Mouse (Mus musculus): Measurements from ENCODE around the gene Mme. TPM values are rescaled to one million over a fixed set of nuclear protein-coding genes. Genes with fewer than 3 reads are reported as not detected.

Mme gene
- total RNA-seq, 2 experiments from 2014 or later, result not detected

GRCm38 (mm10) chr3:63348893-63349426, 107.6 kb downstream of the Mme start:
- no peak for ATAC-seq (replicated peaks; ENCODE audit: low FRiP score, low TSS enrichment, poor library complexity, severe bottlenecking)

- ATAC-seq (replicated peaks; ENCODE audit: low FRiP score, low TSS enrichment, poor library complexity, severe bottlenecking), result no peak
These were observed 108.9 kb downstream of the Mme start for GRCm38 (mm10) chr3:63350242-63350641.

DNA sequence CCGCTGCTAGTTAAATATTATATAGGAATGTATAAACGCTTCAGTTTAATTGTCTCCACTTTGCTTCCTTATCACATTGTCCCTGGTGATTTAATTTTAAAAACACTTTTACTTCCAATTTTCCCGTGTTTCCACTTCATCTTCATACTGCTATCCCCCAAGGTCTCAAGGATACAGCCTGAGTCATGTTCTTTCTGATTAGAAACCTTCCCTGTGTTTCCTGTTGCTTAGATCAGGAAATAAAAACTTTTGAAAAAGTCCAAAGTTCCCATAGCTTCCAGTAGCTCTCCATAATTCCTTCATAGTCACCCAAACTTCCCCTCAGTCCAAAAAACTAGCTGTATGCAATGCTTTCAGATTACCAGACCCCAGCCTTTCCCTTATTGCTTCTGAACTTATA, 109.4 kb downstream of the Mme start:
- ATAC-seq (replicated peaks; ENCODE audit: low FRiP score, low TSS enrichment, poor library complexity, severe bottlenecking), result no peak

- ATAC-seq (replicated peaks; ENCODE audit: low FRiP score, low TSS enrichment, poor library complexity, severe bottlenecking), result no peak
These were observed 110.4 kb downstream of the Mme start for GRCm38 (mm10) chr3:63351680-63352260.

- no peak for ATAC-seq (replicated peaks; ENCODE audit: low FRiP score, low TSS enrichment, poor library complexity, severe bottlenecking)
These were observed 118.2 kb downstream of the Mme start for GRCm38 (mm10) chr3:63359512-63359911.

DNA sequence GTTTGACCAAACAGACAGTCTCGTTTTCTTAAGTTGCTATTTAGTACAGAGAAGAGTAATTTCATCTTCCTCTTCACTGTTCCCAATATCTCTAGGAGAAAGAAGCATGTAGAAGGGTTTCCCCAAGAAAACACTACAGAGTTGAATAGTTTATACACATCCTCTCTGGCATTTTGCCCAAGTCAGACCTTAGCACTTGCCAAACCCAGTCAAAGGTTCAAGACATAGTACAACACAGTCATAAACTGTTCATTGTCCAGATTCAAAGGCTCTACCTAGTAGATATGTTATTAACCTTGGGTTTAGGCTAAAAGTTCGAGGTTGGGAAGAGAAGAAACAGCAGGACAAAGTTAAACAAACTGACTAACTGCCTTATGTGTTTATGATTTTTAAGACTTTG, 143.7 kb downstream of the Mme start:
- no peak for ATAC-seq (replicated peaks; ENCODE audit: low FRiP score, low TSS enrichment, poor library complexity, severe bottlenecking)

DNA sequence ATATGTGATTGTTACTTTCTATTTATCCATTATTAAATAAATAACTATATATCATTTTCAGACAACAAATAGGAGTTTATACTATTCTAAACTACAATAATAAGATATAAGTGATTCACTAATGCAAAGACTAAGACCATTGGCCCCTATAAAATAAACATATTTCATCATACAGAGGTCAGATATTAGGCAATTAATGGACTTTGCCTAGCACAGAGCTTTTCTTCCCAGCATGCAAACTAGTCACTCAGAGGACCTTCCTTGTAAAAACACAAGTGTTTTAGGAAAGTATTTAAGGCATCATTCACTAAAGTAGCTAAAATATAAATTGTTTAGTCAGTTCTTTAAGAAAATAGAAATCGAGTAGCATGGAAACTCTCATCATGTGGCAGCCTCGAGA, 149.4 kb downstream of the Mme start:
- no peak for ATAC-seq (replicated peaks; ENCODE audit: low FRiP score, low TSS enrichment, poor library complexity, severe bottlenecking)

- ATAC-seq (replicated peaks; ENCODE audit: low FRiP score, low TSS enrichment, poor library complexity, severe bottlenecking), result no peak
These were observed 150.0 kb downstream of the Mme start for GRCm38 (mm10) chr3:63391348-63391747.

- ATAC-seq (replicated peaks; ENCODE audit: low FRiP score, low TSS enrichment, poor library complexity, severe bottlenecking), result no peak
These were observed 153.1 kb downstream of the Mme start for GRCm38 (mm10) chr3:63394424-63394941.

- no peak for ATAC-seq (replicated peaks; ENCODE audit: low FRiP score, low TSS enrichment, poor library complexity, severe bottlenecking)
These were observed 156.8 kb downstream of the Mme start for GRCm38 (mm10) chr3:63398171-63398570.

DNA sequence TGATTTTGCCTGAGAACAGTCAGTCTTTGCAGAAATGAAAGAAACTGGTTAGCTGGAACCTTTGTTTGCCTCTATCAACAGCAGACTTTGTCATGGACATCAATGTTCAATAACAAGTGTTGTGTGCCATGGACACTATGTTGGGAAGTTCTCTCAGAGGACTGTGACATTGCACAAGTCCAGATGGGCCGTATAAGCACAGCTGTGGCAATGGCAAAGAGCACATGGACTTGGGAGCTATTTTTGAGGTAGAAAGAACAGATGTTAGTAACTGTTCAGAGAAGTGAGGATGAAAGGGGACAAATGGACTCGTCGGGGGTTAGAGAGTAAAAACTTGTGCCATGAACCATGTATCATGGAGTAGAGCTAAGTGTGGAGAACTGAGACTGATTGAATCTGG, 165.1 kb downstream of the Mme start:
- ATAC-seq (replicated peaks; ENCODE audit: low FRiP score, low TSS enrichment, poor library complexity, severe bottlenecking), result no peak

DNA sequence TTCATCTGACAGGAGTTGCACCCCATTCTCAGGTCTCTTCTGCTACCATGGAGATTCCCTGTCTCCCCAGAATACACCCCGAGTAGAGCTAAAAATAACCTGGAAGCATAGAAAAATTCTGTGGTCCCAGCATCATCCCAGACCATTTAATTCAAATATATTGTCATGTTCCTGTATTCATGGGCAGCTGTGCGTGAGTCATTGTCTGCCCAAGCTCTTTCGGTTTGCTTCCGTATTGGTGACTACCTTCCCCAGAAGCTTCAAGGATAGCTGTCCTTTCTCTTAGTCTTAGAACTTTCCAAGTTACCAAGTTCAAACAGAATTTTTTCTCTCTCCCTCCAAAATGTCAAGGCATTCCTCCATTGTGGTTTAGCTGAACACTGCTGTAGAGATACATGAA, 169.7 kb downstream of the Mme start:
- no peak for ATAC-seq (replicated peaks; ENCODE audit: low FRiP score, low TSS enrichment, poor library complexity, severe bottlenecking)

DNA sequence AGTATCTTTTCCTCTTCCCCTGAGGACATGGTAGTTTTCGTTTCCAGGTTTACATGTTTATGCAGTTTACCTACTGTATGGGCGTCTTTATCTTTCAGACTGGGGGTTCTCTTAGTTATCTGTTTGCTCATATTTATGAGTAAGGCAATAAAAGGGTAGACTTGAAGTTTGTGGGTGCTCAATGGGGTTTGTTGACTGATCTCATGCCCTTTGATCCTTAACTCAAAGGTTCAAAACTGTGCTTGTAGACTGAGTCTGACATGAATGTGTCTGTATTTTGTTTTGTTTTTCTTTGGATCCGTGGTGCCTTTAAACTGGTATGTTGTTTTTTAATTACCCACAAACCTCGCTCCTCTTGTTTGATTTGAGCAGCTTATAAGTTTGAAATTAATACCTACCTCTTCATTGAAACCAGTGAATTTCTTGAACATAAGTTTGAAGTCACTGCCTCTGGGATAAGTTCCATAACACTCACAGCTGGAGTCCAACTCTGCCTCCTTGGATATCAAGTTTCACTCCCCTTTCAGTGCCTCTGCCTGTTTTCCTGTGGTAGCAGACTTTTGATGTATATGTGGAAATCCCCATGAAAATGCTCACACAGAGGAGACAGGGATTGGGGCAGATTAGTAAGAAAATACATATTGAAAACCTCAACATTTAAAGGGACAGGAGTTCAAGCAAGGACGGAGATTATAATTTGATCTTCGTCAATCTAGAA, 171.0 kb downstream of the Mme start:
- ATAC-seq (replicated peaks; ENCODE audit: low FRiP score, low TSS enrichment, poor library complexity, severe bottlenecking), result no peak

DNA sequence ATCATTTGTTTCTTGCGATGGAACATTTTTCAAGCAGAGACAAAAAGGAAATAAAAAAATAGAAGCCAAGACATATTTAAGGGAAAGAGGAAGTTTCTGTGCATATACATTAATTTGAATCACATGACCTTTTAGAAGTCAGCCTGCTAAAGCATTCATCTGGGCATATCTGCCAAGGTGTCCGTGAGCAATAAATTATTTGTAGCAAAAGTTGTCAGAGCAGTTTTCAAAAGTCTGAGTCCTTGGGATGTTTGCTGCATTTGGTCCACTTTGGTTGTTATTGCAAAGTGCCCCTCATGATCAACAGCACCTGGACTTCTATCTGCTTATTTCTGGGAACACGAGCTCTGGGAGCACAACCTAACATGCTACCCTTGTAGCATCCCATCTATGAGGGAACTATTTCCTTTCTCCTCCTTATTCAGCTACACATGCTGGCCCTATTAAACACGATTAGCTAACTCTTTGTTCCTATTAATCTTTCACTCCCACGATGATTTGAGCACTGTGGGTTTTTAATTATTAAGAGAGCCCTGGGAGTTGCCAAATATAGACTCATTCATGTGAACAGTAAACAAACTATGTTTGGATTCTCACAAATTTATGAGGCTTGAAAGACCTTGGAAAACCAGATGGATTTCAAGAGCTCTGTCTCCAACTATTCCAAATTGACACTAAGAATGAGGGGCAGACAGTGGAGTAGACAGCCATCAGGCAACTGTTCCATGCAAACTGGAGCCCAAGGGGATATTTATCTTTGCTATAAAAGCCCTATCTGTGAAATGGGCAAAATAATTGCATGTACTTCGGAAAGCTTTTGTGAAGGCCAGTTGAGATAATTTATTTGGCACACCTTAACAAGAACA, 171.9 kb downstream of the Mme start:
- no peak for ATAC-seq (replicated peaks; ENCODE audit: low FRiP score, low TSS enrichment, poor library complexity, severe bottlenecking)

DNA sequence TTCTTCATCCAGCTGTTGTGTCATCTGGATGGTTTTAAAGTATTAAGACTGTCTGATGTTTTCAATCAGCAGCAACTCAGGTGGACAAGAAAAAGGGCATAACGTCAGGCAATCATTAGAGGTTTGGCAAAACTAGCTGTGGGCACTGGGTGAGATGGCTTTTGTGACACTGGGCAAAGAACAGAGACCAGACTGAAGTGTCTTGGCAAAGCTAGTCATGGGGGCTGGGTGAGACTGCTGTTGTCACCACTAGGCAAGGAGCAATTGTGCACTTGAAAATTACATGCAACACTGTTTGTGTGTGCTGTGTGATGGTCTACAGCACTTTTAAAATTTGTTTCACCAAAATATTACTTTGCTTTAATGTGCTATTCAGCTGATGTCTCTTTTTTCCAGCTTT, 175.9 kb downstream of the Mme start:
- ATAC-seq (replicated peaks; ENCODE audit: low FRiP score, low TSS enrichment, poor library complexity, severe bottlenecking), result no peak

- ATAC-seq (replicated peaks; ENCODE audit: low FRiP score, low TSS enrichment, poor library complexity, severe bottlenecking), result no peak
These were observed 176.4 kb downstream of the Mme start for GRCm38 (mm10) chr3:63417758-63418157.

DNA sequence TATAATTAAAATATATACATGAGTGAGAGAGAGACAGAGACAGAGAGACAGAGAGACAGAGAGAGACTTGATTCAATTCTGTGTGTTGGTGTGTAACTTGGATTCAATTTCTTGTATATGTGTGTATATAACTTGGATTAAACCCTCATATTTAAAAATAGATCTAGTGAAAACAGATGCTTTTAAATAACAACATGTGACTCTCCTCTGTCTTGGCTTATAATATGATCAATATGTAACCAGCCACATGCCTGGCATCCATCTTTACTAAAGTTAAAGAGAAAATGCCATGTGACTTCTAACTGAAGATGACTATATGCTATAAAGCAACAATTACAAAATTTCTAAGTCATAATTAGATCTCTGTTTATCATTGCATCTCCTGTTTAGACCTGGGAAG, 182.2 kb downstream of the Mme start:
- ATAC-seq (replicated peaks; ENCODE audit: low FRiP score, low TSS enrichment, poor library complexity, severe bottlenecking), result no peak

All from megakaryocyte-erythroid progenitor cell, adult 5-6 weeks (primary cell).